Mouse (Mus musculus): ENCODE data around the gene Wnt11. TPM values are rescaled to one million over a fixed set of nuclear protein-coding genes. Genes with fewer than 3 reads are reported as not detected.

The Wnt11 gene
- polyA plus RNA-seq, 1 experiment: not detected

- Histone ChIP-seq H3K27ac (ENCODE audit: insufficient read depth, low read length) (no peak overlapping the region), H3K36me3 (ENCODE audit: control insufficient read depth, insufficient read depth, low read length, poor library complexity, severe bottlenecking) (no peaks in the 10 kb centered on the region), H3K9me3 (replicated peaks; ENCODE audit: control insufficient read depth, insufficient read depth, low read length, poor library complexity, severe bottlenecking) (no peaks in the 10 kb centered on the region), H3K27me3 (ENCODE audit: control insufficient read depth, insufficient read depth, low read length, poor library complexity, severe bottlenecking) (no peaks in the 10 kb centered on the region), H3K4me1 (ENCODE audit: control insufficient read depth, insufficient read depth, low read length) (no peaks in the 10 kb centered on the region), H3K4me3 (ENCODE audit: low read depth, low read length) (no peak overlapping the region), H3K9ac (ENCODE audit: low read depth, poor library complexity, severe bottlenecking) (no peak overlapping the region)
- TF ChIP-seq EP300 (IDR thresholded peaks at IDR 0.05; ENCODE audit: insufficient read depth, low read depth, low read length) (no peak), CTCF (IDR thresholded peaks at IDR 0.05; ENCODE audit: low read depth, low read length) (no peak), POLR2A (IDR thresholded peaks at IDR 0.05; ENCODE audit: insufficient read depth, low read length) (no peak)
Observed at GRCm38 (mm10) chr7:98852950-98853650, 18.2 kb downstream of the Wnt11 start.

GRCm38 (mm10) chr7:98853806-98854205 is 18.9 kb downstream of the Wnt11 start:
- Histone ChIP-seq H3K9me3 (replicated peaks; ENCODE audit: control insufficient read depth, insufficient read depth, low read length, poor library complexity, severe bottlenecking) (no peaks in the 10 kb centered on the region), H3K4me1 (ENCODE audit: control insufficient read depth, insufficient read depth, low read length) (no peaks in the 10 kb centered on the region), H3K36me3 (ENCODE audit: control insufficient read depth, insufficient read depth, low read length, poor library complexity, severe bottlenecking) (no peaks in the 10 kb centered on the region), H3K4me3 (ENCODE audit: low read depth, low read length) (no peak overlapping the region), H3K27ac (ENCODE audit: insufficient read depth, low read length) (no peak overlapping the region), H3K27me3 (ENCODE audit: control insufficient read depth, insufficient read depth, low read length, poor library complexity, severe bottlenecking) (no peaks in the 10 kb centered on the region), H3K9ac (ENCODE audit: low read depth, poor library complexity, severe bottlenecking) (no peak overlapping the region)
- TF ChIP-seq EP300 (IDR thresholded peaks at IDR 0.05; ENCODE audit: insufficient read depth, low read depth, low read length) (no peak), POLR2A (IDR thresholded peaks at IDR 0.05; ENCODE audit: insufficient read depth, low read length) (no peak), CTCF (IDR thresholded peaks at IDR 0.05; ENCODE audit: low read depth, low read length) (no peak)

DNA sequence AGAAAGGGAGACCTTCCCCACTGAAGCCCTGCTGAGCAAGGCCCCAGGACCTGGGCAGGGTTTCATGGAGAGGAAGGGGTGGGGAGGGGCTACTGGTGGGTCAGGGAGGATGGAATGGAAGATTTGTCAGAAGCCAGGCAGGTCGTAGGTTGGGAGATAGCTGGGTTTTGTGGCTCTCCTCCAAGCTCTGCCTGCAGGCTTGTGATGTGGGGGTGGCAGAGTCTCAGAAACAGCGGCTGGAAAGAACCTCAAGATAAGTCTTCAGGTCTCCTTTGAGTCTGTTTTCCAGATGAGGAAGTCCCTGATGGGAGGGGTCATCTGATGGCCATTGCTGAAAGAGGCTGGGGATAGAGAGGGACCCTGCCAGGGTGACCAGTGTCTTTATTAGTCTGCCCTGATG is 20.5 kb downstream of the Wnt11 start:
- Histone ChIP-seq H3K9me3 (replicated peaks; ENCODE audit: control insufficient read depth, insufficient read depth, low read length, poor library complexity, severe bottlenecking) (no peaks in the 10 kb centered on the region), H3K36me3 (ENCODE audit: control insufficient read depth, insufficient read depth, low read length, poor library complexity, severe bottlenecking) (no peaks in the 10 kb centered on the region), H3K27ac (ENCODE audit: insufficient read depth, low read length) (no peak overlapping the region), H3K9ac (ENCODE audit: low read depth, poor library complexity, severe bottlenecking) (no peak overlapping the region), H3K4me3 (ENCODE audit: low read depth, low read length) (no peak overlapping the region), H3K27me3 (ENCODE audit: control insufficient read depth, insufficient read depth, low read length, poor library complexity, severe bottlenecking) (no peaks in the 10 kb centered on the region), H3K4me1 (ENCODE audit: control insufficient read depth, insufficient read depth, low read length) (no peaks in the 10 kb centered on the region)
- TF ChIP-seq EP300 (IDR thresholded peaks at IDR 0.05; ENCODE audit: insufficient read depth, low read depth, low read length) (no peak), CTCF (IDR thresholded peaks at IDR 0.05; ENCODE audit: low read depth, low read length) (no peak), POLR2A (IDR thresholded peaks at IDR 0.05; ENCODE audit: insufficient read depth, low read length) (no peak)

GRCm38 (mm10) chr7:98856128-98856527 is 21.2 kb downstream of the Wnt11 start:
- TF ChIP-seq POLR2A (IDR thresholded peaks at IDR 0.05; ENCODE audit: insufficient read depth, low read length) (no peak), EP300 (IDR thresholded peaks at IDR 0.05; ENCODE audit: insufficient read depth, low read depth, low read length) (no peak), CTCF (IDR thresholded peaks at IDR 0.05; ENCODE audit: low read depth, low read length) (no peak)
- Histone ChIP-seq H3K27ac (ENCODE audit: insufficient read depth, low read length) (no peak overlapping the region), H3K27me3 (ENCODE audit: control insufficient read depth, insufficient read depth, low read length, poor library complexity, severe bottlenecking) (no peaks in the 10 kb centered on the region), H3K4me3 (ENCODE audit: low read depth, low read length) (no peak overlapping the region), H3K4me1 (ENCODE audit: control insufficient read depth, insufficient read depth, low read length) (no peaks in the 10 kb centered on the region), H3K9me3 (replicated peaks; ENCODE audit: control insufficient read depth, insufficient read depth, low read length, poor library complexity, severe bottlenecking) (no peaks in the 10 kb centered on the region), H3K36me3 (ENCODE audit: control insufficient read depth, insufficient read depth, low read length, poor library complexity, severe bottlenecking) (no peaks in the 10 kb centered on the region), H3K9ac (ENCODE audit: low read depth, poor library complexity, severe bottlenecking) (no peak overlapping the region)

GRCm38 (mm10) chr7:98857094-98857493 is 22.2 kb downstream of the Wnt11 start:
- no peaks in the 10 kb centered on the region for H3K4me1 ChIP-seq (ENCODE audit: control insufficient read depth, insufficient read depth, low read length)
- no peak overlapping the region for H3K9ac ChIP-seq (ENCODE audit: low read depth, poor library complexity, severe bottlenecking)
- H3K36me3 ChIP-seq (ENCODE audit: control insufficient read depth, insufficient read depth, low read length, poor library complexity, severe bottlenecking): no peaks in the 10 kb centered on the region
- H3K4me3 ChIP-seq (ENCODE audit: low read depth, low read length): no peak overlapping the region
- TF ChIP-seq POLR2A (IDR thresholded peaks at IDR 0.05; ENCODE audit: insufficient read depth, low read length) (no peak), CTCF (IDR thresholded peaks at IDR 0.05; ENCODE audit: low read depth, low read length) (no peak), EP300 (IDR thresholded peaks at IDR 0.05; ENCODE audit: insufficient read depth, low read depth, low read length) (no peak)
- H3K27me3 ChIP-seq (ENCODE audit: control insufficient read depth, insufficient read depth, low read length, poor library complexity, severe bottlenecking): no peaks in the 10 kb centered on the region
- H3K9me3 ChIP-seq (replicated peaks; ENCODE audit: control insufficient read depth, insufficient read depth, low read length, poor library complexity, severe bottlenecking): no peaks in the 10 kb centered on the region
- no peak overlapping the region for H3K27ac ChIP-seq (ENCODE audit: insufficient read depth, low read length)

- Histone ChIP-seq H3K27ac (ENCODE audit: insufficient read depth, low read length) (no peak overlapping the region), H3K9ac (ENCODE audit: low read depth, poor library complexity, severe bottlenecking) (no peak overlapping the region), H3K4me1 (ENCODE audit: control insufficient read depth, insufficient read depth, low read length) (no peaks in the 10 kb centered on the region), H3K27me3 (ENCODE audit: control insufficient read depth, insufficient read depth, low read length, poor library complexity, severe bottlenecking) (no peaks in the 10 kb centered on the region), H3K4me3 (ENCODE audit: low read depth, low read length) (no peak overlapping the region), H3K9me3 (replicated peaks; ENCODE audit: control insufficient read depth, insufficient read depth, low read length, poor library complexity, severe bottlenecking) (no peaks in the 10 kb centered on the region), H3K36me3 (ENCODE audit: control insufficient read depth, insufficient read depth, low read length, poor library complexity, severe bottlenecking) (no peaks in the 10 kb centered on the region)
- TF ChIP-seq CTCF (IDR thresholded peaks at IDR 0.05; ENCODE audit: low read depth, low read length): no peak
- TF ChIP-seq POLR2A (IDR thresholded peaks at IDR 0.05; ENCODE audit: insufficient read depth, low read length): no peak
- TF ChIP-seq EP300 (IDR thresholded peaks at IDR 0.05; ENCODE audit: insufficient read depth, low read depth, low read length): no peak
Observed at GRCm38 (mm10) chr7:98861002-98861401, 26.1 kb downstream of the Wnt11 start.
